Mouse (Mus musculus): ENCODE data around the gene Rora.

- TF ChIP-seq CTCF (IDR thresholded peaks at IDR 0.05; ENCODE audit: low read depth) = peak; percentile 27; the same call in 1 of the 2 replicates
- TF ChIP-seq EP300 (IDR thresholded peaks at IDR 0.05; ENCODE audit: low read depth) = no peak
Measured at GRCm38 (mm10) chr9:69306734-69307528, 653.3 kb downstream of the Rora start.
